Mouse (Mus musculus) intestine, embryonic 15.5 days (tissue): ENCODE data around the gene Fut2. TPM values are rescaled to one million over a fixed set of nuclear protein-coding genes. Genes with fewer than 3 reads are reported as not detected.

ENCODE experiments used
- ATAC-seq: fragments of 200-750 bp; cut with Nextera tagmentation; 2 replicates; pipeline ENCODE4 v1.8.0; 2017; ENCODE audit warnings: moderate TSS enrichment, moderate library complexity
- H3K27ac ChIP-seq: fragments of 300-500 bp; sonication (generic); 2 replicates; pipeline ENCODE4 v1.5.1; 2015; ENCODE audit warnings: mild to moderate bottlenecking, inconsistent platforms
- H3K27me3 ChIP-seq: fragments of 300-500 bp; sonication (generic); replicated peaks from 2 replicates; pipeline ENCODE4 v1.6.1; 2015; ENCODE audit warnings: inconsistent platforms
- H3K36me3 ChIP-seq: fragments of 300-500 bp; sonication (generic); 2 replicates; pipeline ENCODE4 v1.6.1; 2015; ENCODE audit warnings: inconsistent platforms
- H3K4me1 ChIP-seq: fragments of 300-500 bp; sonication (generic); replicated peaks from 2 replicates; pipeline ENCODE4 v1.6.1; 2015; ENCODE audit warnings: inconsistent platforms
- H3K4me2 ChIP-seq: fragments of 300-500 bp; sonication (generic); replicated peaks from 2 replicates; pipeline ENCODE4 v1.6.1; 2015; ENCODE audit warnings: mild to moderate bottlenecking, inconsistent platforms
- H3K4me3 ChIP-seq: fragments of 300-500 bp; sonication (generic); replicated peaks from 2 replicates; pipeline ENCODE4 v1.5.1; 2015; ENCODE audit warnings: inconsistent platforms
- H3K9ac ChIP-seq: fragments of 300-500 bp; sonication (generic); 2 replicates; pipeline ENCODE4 v1.6.1; 2015; ENCODE audit warnings: inconsistent platforms
- H3K9me3 ChIP-seq: fragments of 300-500 bp; sonication (generic); 2 replicates; pipeline ENCODE4 v1.6.1; 2016; ENCODE audit warnings: inconsistent platforms
- WGBS: fragments of 180-500 bp; shearing (Covaris S2); methylation state at CpG from one replicate; pipeline ENCODE4 v1.1.7; 2015; 5-methylcytosine and 5-hydroxymethylcytosine counted together
- polyA plus RNA-seq: library from polyadenylated mRNA; unstranded; fragments of >200 nt; fragmentation: Nextera tagmentation; extraction: Ambion mirVana; gene quantifications from 2 replicates; pipeline ENCODE4 v1.2.1, GENCODE M21; 2015

Fut2 gene
- polyA plus RNA-seq, 1 experiment from 2014 or later = 12.2 TPM

GRCm38 (mm10) chr7:45628364-45629294 lies 37.6 kb downstream of the Fut2 start:
- peak overlapping the region; percentile 57 for H3K4me3 ChIP-seq
- H3K36me3 ChIP-seq = no peaks in the 10 kb centered on the region
- H3K9ac ChIP-seq = peak overlapping the region; percentile 66
- H3K27me3 ChIP-seq = peaks cover 12% of the 10 kb centered on the region; the same call in 1 of the 2 replicates
- peak overlapping the region; percentile 98 for H3K4me2 ChIP-seq
- peaks cover 14% of the 10 kb centered on the region for H3K4me1 ChIP-seq
- no peaks in the 10 kb centered on the region for H3K9me3 ChIP-seq
- WGBS = under 1% methylated on average over 102 of the region's 105 CpGs
- H3K27ac ChIP-seq = peak overlapping the region; percentile 58
- ATAC-seq = peak; percentile 88

GRCm38 (mm10) chr7:45627261-45627660 lies 38.9 kb downstream of the Fut2 start, which contains the start of gene Rasip1:
TSS of gene Rasip1 (plus strand) at chr7:45627488.
- H3K4me1 ChIP-seq = peaks cover 8% of the 10 kb centered on the region
- 78% methylated on average over 9 of the region's 9 CpGs for WGBS
- peaks cover 12% of the 10 kb centered on the region; the same call in 1 of the 2 replicates for H3K27me3 ChIP-seq
- peak within 1 kb of the TSS; percentile 98 for H3K4me2 ChIP-seq
- H3K4me3 ChIP-seq = peak within 1 kb of the TSS; percentile 57
- peak within 1 kb of the TSS; percentile 58; the same call in 1 of the 2 replicates for H3K27ac ChIP-seq
- no peaks in the 10 kb centered on the region for H3K9me3 ChIP-seq
- H3K9ac ChIP-seq = peak within 1 kb of the TSS; percentile 66
- no peak for ATAC-seq
- H3K36me3 ChIP-seq = no peaks in the 10 kb centered on the region

DNA sequence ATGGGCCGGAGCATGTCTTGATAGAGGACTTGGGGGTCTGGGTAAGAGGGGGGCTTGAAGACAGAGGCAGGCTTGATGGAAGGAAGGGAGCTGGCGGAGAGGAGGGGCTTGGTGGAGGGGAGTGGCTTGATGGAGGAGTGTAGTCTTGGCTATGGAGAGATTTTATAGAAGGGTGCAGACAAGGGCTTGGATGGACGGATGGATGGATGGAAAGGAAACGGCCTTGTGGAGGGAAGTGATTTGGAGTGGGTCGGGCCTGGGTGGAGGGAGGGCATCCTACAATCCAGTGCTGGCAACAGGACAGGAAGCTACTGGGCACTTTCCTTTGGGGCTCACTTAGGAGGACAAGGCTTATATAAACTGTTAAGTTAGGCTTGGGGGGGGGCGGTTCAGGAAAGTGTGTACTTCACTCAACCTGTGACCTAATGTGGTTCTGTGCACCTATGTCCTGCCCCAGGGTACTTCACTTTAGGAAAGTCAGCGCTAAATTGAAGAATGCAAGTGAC lies 39.6 kb downstream of the Fut2 start:
- H3K27ac ChIP-seq = no peak overlapping the region

GRCm38 (mm10) chr7:45625481-45625880 lies 40.7 kb downstream of the Fut2 start:
- no peak overlapping the region for H3K4me2 ChIP-seq
- H3K4me3 ChIP-seq = no peak overlapping the region
- peaks cover 12% of the 10 kb centered on the region; the same call in 1 of the 2 replicates for H3K27me3 ChIP-seq
- H3K9ac ChIP-seq = no peak overlapping the region
- H3K36me3 ChIP-seq = no peaks in the 10 kb centered on the region
- H3K4me1 ChIP-seq = 0 out of 2 replicates have a peak, but pooled peaks cover 6% of the 10 kb centered on the region
- H3K9me3 ChIP-seq = no peaks in the 10 kb centered on the region
- no peak overlapping the region for H3K27ac ChIP-seq
- ATAC-seq = no peak
- WGBS = 86% methylated on average over 8 of the region's 8 CpGs

More for the DNA sequence above, 39.6 kb downstream of the Fut2 start:
- no peak for ATAC-seq
- Histone ChIP-seq H3K9me3 (no peaks in the 10 kb centered on the region), H3K4me3 (no peak overlapping the region), H3K4me2 (no peak overlapping the region), H3K27me3 (peaks cover 12% of the 10 kb centered on the region; the same call in 1 of the 2 replicates), H3K9ac (no peak overlapping the region), H3K4me1 (0 out of 2 replicates have a peak, but pooled peaks cover 6% of the 10 kb centered on the region), H3K36me3 (no peaks in the 10 kb centered on the region)
- WGBS = 85% methylated on average over 7 of the region's 7 CpGs

- Histone ChIP-seq H3K27ac (no peak overlapping the region), H3K9me3 (no peaks in the 10 kb centered on the region), H3K27me3 (peaks cover 12% of the 10 kb centered on the region; the same call in 1 of the 2 replicates), H3K4me1 (0 out of 2 replicates have a peak, but pooled peaks cover 6% of the 10 kb centered on the region), H3K9ac (no peak overlapping the region), H3K36me3 (no peaks in the 10 kb centered on the region), H3K4me3 (no peak overlapping the region), H3K4me2 (no peak overlapping the region)
- WGBS = 50% methylated on average over 3 of the region's 3 CpGs
- ATAC-seq = no peak
Measured at GRCm38 (mm10) chr7:45624718-45625117, 41.5 kb downstream of the Fut2 start.

GRCm38 (mm10) chr7:45623507-45623906 lies 42.7 kb downstream of the Fut2 start:
- 0 out of 2 replicates have a peak, but pooled peaks cover 5% of the 10 kb centered on the region for H3K4me1 ChIP-seq
- no peak overlapping the region for H3K4me2 ChIP-seq
- no peak overlapping the region for H3K4me3 ChIP-seq
- no peak for ATAC-seq
- H3K27me3 ChIP-seq = peaks cover 16% of the 10 kb centered on the region
- 91% methylated on average over 11 of the region's 11 CpGs for WGBS
- H3K27ac ChIP-seq = no peak overlapping the region
- H3K9me3 ChIP-seq = no peaks in the 10 kb centered on the region
- no peak overlapping the region for H3K9ac ChIP-seq
- no peaks in the 10 kb centered on the region for H3K36me3 ChIP-seq

DNA sequence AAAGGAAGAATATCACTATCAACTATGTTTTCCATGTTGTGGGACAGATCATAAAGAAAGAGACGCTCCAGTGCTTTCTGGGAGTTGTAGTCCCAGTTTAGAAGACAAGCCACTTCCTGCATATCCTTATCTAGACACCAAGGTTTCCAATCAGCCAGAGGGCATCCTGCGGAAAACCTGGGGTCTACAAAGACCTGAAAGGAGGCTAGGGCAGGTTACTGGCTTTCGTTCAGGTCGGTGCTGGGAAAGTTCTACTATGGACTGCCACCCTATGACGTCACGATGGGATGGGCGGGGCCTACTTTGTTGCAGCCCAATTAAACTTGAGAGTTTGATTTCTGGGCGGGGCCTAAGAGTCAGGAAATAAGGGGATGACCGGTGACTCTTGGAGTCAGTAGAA lies 44.8 kb downstream of the Fut2 start, which contains the start of gene Izumo1:
Izumo1 (plus strand) TSS at position 369 of the 400 bp plus-strand sequence.
- Histone ChIP-seq H3K36me3 (no peaks in the 10 kb centered on the region), H3K4me1 (peaks cover 11% of the 10 kb centered on the region), H3K9me3 (no peaks in the 10 kb centered on the region), H3K27ac (no peak within 1 kb of the TSS), H3K4me3 (no peak within 1 kb of the TSS), H3K9ac (no peak within 1 kb of the TSS), H3K27me3 (peaks cover 24% of the 10 kb centered on the region), H3K4me2 (peak within 1 kb of the TSS; percentile 11; the same call in 1 of the 2 replicates)
- ATAC-seq = no peak
- WGBS = 42% methylated on average over 9 of the region's 9 CpGs

GRCm38 (mm10) chr7:45619592-45619991 lies 46.6 kb downstream of the Fut2 start:
- Histone ChIP-seq H3K9ac (no peak overlapping the region), H3K27me3 (peaks cover 39% of the 10 kb centered on the region)
- 88% methylated on average over 5 of the region's 5 CpGs for WGBS

GRCm38 (mm10) chr7:45618316-45618715 lies 47.9 kb downstream of the Fut2 start:
- WGBS = 81% methylated on average over 5 of the region's 5 CpGs
- no peak for ATAC-seq
- H3K27me3 ChIP-seq = peaks cover 39% of the 10 kb centered on the region
- no peak overlapping the region for H3K4me2 ChIP-seq
- H3K4me1 ChIP-seq = peaks cover 11% of the 10 kb centered on the region
- no peaks in the 10 kb centered on the region for H3K9me3 ChIP-seq
- no peak overlapping the region for H3K4me3 ChIP-seq
- no peaks in the 10 kb centered on the region for H3K36me3 ChIP-seq
- H3K9ac ChIP-seq = no peak overlapping the region
- no peak overlapping the region for H3K27ac ChIP-seq

More at GRCm38 (mm10) chr7:45619592-45619991, 46.6 kb downstream of the Fut2 start:
- no peak overlapping the region for H3K4me2 ChIP-seq
- H3K36me3 ChIP-seq = no peaks in the 10 kb centered on the region
- ATAC-seq = no peak
- no peak overlapping the region for H3K27ac ChIP-seq
- H3K9me3 ChIP-seq = no peaks in the 10 kb centered on the region
- H3K4me3 ChIP-seq = no peak overlapping the region
- peaks cover 11% of the 10 kb centered on the region for H3K4me1 ChIP-seq

DNA sequence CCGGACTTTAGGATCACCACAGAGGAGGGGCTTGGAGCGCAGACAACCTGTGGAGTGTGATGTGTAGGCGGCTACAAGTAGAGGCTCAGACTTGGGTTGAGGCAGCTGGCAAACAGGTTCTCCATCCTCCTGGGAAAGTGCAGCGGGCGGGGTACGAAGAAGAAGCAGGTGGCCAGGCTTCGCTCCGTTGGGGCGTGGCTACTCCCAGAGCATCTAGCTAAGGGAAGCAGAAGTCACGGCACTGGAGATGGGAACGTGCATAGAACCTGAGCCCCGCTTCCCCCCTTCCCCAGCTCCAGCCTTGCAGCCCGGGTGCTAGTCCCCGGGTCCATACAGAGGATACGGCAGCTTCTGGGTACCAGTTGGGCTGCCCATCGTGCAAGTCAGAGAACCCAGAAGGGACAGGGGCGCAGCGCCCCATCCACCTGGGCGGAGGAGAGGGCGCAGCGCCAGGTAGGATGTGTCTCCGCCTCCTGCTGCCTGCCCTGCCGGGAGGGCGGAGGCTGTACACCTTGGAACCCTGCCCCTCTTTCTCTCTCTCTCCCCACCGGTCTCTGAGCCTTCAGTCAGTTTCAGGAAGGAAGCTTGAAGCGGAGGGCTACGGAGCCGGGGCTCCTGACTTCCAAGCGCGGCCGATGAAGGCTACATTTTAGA lies 49.0 kb downstream of the Fut2 start, which contains the start of gene Fut1:
Fut1 (plus strand) TSS at position 248 of the 654 bp plus-strand sequence.
- H3K27ac ChIP-seq = 0 out of 2 replicates have a peak within 1 kb of the TSS, but pooled peaks have one; percentile 2
- H3K4me2 ChIP-seq = peak within 1 kb of the TSS; percentile 52
- peak; percentile 79 for ATAC-seq
- H3K4me3 ChIP-seq = peak within 1 kb of the TSS; percentile 13
- H3K9me3 ChIP-seq = no peaks in the 10 kb centered on the region
- H3K4me1 ChIP-seq = peaks cover 11% of the 10 kb centered on the region
- 7% methylated on average over 31 of the region's 31 CpGs for WGBS
- peaks cover 39% of the 10 kb centered on the region for H3K27me3 ChIP-seq
- peak within 1 kb of the TSS; percentile 9; the same call in 1 of the 2 replicates for H3K9ac ChIP-seq
- H3K36me3 ChIP-seq = no peaks in the 10 kb centered on the region

- ATAC-seq = no peak
- Histone ChIP-seq H3K36me3 (no peaks in the 10 kb centered on the region), H3K27ac (no peak overlapping the region), H3K9ac (no peak overlapping the region), H3K4me2 (no peak overlapping the region), H3K4me1 (peaks cover 11% of the 10 kb centered on the region), H3K4me3 (no peak overlapping the region), H3K27me3 (peaks cover 39% of the 10 kb centered on the region), H3K9me3 (no peaks in the 10 kb centered on the region)
- 46% methylated on average over 6 of the region's 6 CpGs for WGBS
Measured at GRCm38 (mm10) chr7:45616277-45616676, 49.9 kb downstream of the Fut2 start.
